Mouse (Mus musculus) liver, embryonic 12.5 days (tissue): Measurements from ENCODE around the gene Gfod2. TPM values are rescaled to one million over a fixed set of nuclear protein-coding genes. Genes with fewer than 3 reads are reported as not detected.

ENCODE experiments used
- ATAC-seq: fragments of 200-750 bp; cut with Nextera tagmentation; 2 replicates; pipeline ENCODE4 v1.8.0; 2017; ENCODE audit warnings: moderate number of reproducible peaks, mild to moderate bottlenecking, moderate library complexity
- H3K27ac ChIP-seq: fragments of 300-500 bp; sonication (generic); 2 replicates; pipeline ENCODE4 v1.5.1; 2016; ENCODE audit warnings: mild to moderate bottlenecking
- H3K27me3 ChIP-seq: fragments of 300-500 bp; sonication (generic); replicated peaks from 2 replicates; pipeline ENCODE4 v1.6.1; 2016; ENCODE audit warnings: mild to moderate bottlenecking, moderate library complexity
- H3K36me3 ChIP-seq: fragments of 300-500 bp; sonication (generic); 2 replicates; pipeline ENCODE4 v1.6.1; 2016; ENCODE audit warnings: mild to moderate bottlenecking, moderate library complexity
- H3K4me1 ChIP-seq: fragments of 300-500 bp; sonication (generic); 2 replicates; pipeline ENCODE4 v1.6.1; 2016
- H3K4me2 ChIP-seq: fragments of 300-500 bp; sonication (generic); 2 replicates; pipeline ENCODE4 v1.6.1; 2016; ENCODE audit warnings: mild to moderate bottlenecking, moderate library complexity
- H3K4me3 ChIP-seq: fragments of 300-500 bp; sonication (generic); 2 replicates; pipeline ENCODE4 v1.5.1; 2016; ENCODE audit warnings: mild to moderate bottlenecking, moderate library complexity
- H3K9ac ChIP-seq: fragments of 300-500 bp; sonication (generic); 2 replicates; pipeline ENCODE4 v1.6.1; 2016; ENCODE audit warnings: mild to moderate bottlenecking, moderate library complexity
- H3K9me3 ChIP-seq: fragments of 300-500 bp; sonication (generic); replicated peaks from 2 replicates; pipeline ENCODE4 v1.6.1; 2016; ENCODE audit warnings: mild to moderate bottlenecking, moderate library complexity
- WGBS: fragments of 180-500 bp; shearing (Covaris S2); methylation state at CpG from one replicate; pipeline ENCODE4 v1.1.7; 2016; ENCODE audit not compliant: insufficient replicate concordance; 5-methylcytosine and 5-hydroxymethylcytosine counted together
- polyA plus RNA-seq: library from polyadenylated mRNA; unstranded; fragments of >200 nt; fragmentation: Nextera tagmentation; extraction: Ambion mirVana; gene quantifications from 2 replicates; pipeline ENCODE4 v1.2.1, GENCODE M21; 2016

Gfod2 gene
- 4.5 and 5.1 TPM in 2 replicates for polyA plus RNA-seq

- 3% methylated on average over 57 of the region's 57 CpGs for WGBS
- Histone ChIP-seq H3K4me2 (peak within 1 kb of the TSS; percentile 86), H3K9ac (peak within 1 kb of the TSS; percentile 77), H3K27me3 (no peaks in the 10 kb centered on the region), H3K4me1 (peaks cover 25% of the 10 kb centered on the region), H3K4me3 (peak within 1 kb of the TSS; percentile 82), H3K36me3 (no peaks in the 10 kb centered on the region), H3K9me3 (no peaks in the 10 kb centered on the region), H3K27ac (peak within 1 kb of the TSS; percentile 73)
- ATAC-seq, result peak; percentile 99
Observed at GRCm38 (mm10) chr8:105758277-105759108, at the start of gene Gfod2. TSS of gene Gfod2 (minus strand) at chr8:105758664.

GRCm38 (mm10) chr8:105807766-105808165, 49.3 kb upstream of the Gfod2 start:
- peak overlapping the region; percentile 17; the same call in 1 of the 2 replicates for H3K4me2 ChIP-seq
- ATAC-seq, result no peak
- H3K27ac ChIP-seq, result peak overlapping the region; percentile 76
- peaks cover 97% of the 10 kb centered on the region for H3K4me1 ChIP-seq
- H3K9ac ChIP-seq, result no peak overlapping the region
- H3K4me3 ChIP-seq, result no peak overlapping the region
- no peaks in the 10 kb centered on the region for H3K9me3 ChIP-seq
- peaks cover 95% of the 10 kb centered on the region for H3K36me3 ChIP-seq
- 83% methylated on average over 5 of the region's 5 CpGs for WGBS
- no peaks in the 10 kb centered on the region for H3K27me3 ChIP-seq

- no peaks in the 10 kb centered on the region for H3K27me3 ChIP-seq
- peaks cover 95% of the 10 kb centered on the region for H3K4me1 ChIP-seq
- 0 out of 2 replicates have a peak overlapping the region, but pooled peaks have one; percentile 18 for H3K9ac ChIP-seq
- no peak for ATAC-seq
- peaks cover 84% of the 10 kb centered on the region for H3K36me3 ChIP-seq
- no peak overlapping the region for H3K4me3 ChIP-seq
- H3K9me3 ChIP-seq, result no peaks in the 10 kb centered on the region
- 0 out of 2 replicates have a peak overlapping the region, but pooled peaks have one; percentile 3 for H3K4me2 ChIP-seq
- WGBS, result 47% methylated on average over 1 of the region's 1 CpGs
- H3K27ac ChIP-seq, result peak overlapping the region; percentile 76
Observed at GRCm38 (mm10) chr8:105805964-105806363, 47.5 kb upstream of the Gfod2 start.

- H3K9ac ChIP-seq, result peak overlapping the region; percentile 18; the same call in 1 of the 2 replicates
- peaks cover 95% of the 10 kb centered on the region for H3K4me1 ChIP-seq
- 75% methylated on average over 3 of the region's 3 CpGs for WGBS
- no peaks in the 10 kb centered on the region for H3K9me3 ChIP-seq
- H3K27me3 ChIP-seq, result no peaks in the 10 kb centered on the region
- no peak overlapping the region for H3K4me3 ChIP-seq
- H3K36me3 ChIP-seq, result peaks cover 84% of the 10 kb centered on the region
- H3K4me2 ChIP-seq, result 0 out of 2 replicates have a peak overlapping the region, but pooled peaks have one; percentile 3
- no peak for ATAC-seq
- peak overlapping the region; percentile 76 for H3K27ac ChIP-seq
Observed at GRCm38 (mm10) chr8:105805346-105805745, 46.9 kb upstream of the Gfod2 start.

GRCm38 (mm10) chr8:105804797-105805196, 46.3 kb upstream of the Gfod2 start:
- Histone ChIP-seq H3K4me2 (no peak overlapping the region), H3K4me3 (no peak overlapping the region), H3K9ac (no peak overlapping the region), H3K36me3 (peaks cover 86% of the 10 kb centered on the region), H3K4me1 (peaks cover 95% of the 10 kb centered on the region), H3K9me3 (no peaks in the 10 kb centered on the region), H3K27ac (peak overlapping the region; percentile 76), H3K27me3 (no peaks in the 10 kb centered on the region)
- WGBS, result 84% methylated on average over 7 of the region's 7 CpGs
- no peak for ATAC-seq

GRCm38 (mm10) chr8:105801153-105801904, 42.9 kb upstream of the Gfod2 start:
- Histone ChIP-seq H3K4me3 (peak overlapping the region; percentile 36), H3K4me2 (peak overlapping the region; percentile 62), H3K36me3 (peaks cover 81% of the 10 kb centered on the region), H3K9me3 (no peaks in the 10 kb centered on the region), H3K4me1 (peaks cover 92% of the 10 kb centered on the region), H3K9ac (peak overlapping the region; percentile 68), H3K27ac (peak overlapping the region; percentile 98), H3K27me3 (no peaks in the 10 kb centered on the region)
- 40% methylated on average over 6 of the region's 6 CpGs for WGBS
- ATAC-seq, result peak; percentile 95

- Histone ChIP-seq H3K4me2 (peak overlapping the region; percentile 62), H3K27ac (peak overlapping the region; percentile 98), H3K27me3 (no peaks in the 10 kb centered on the region), H3K4me3 (peak overlapping the region; percentile 6; the same call in 1 of the 2 replicates), H3K36me3 (peaks cover 82% of the 10 kb centered on the region), H3K4me1 (peaks cover 94% of the 10 kb centered on the region), H3K9ac (peak overlapping the region; percentile 67), H3K9me3 (no peaks in the 10 kb centered on the region)
- no peak for ATAC-seq
- WGBS, result 53% methylated on average over 8 of the region's 8 CpGs
Observed at GRCm38 (mm10) chr8:105799091-105799812, 40.8 kb upstream of the Gfod2 start.

GRCm38 (mm10) chr8:105798408-105798807, 39.9 kb upstream of the Gfod2 start:
- peak overlapping the region; percentile 67 for H3K9ac ChIP-seq
- H3K27ac ChIP-seq, result peak overlapping the region; percentile 98
- WGBS, result 90% methylated on average over 5 of the region's 5 CpGs
- H3K9me3 ChIP-seq, result no peaks in the 10 kb centered on the region
- H3K27me3 ChIP-seq, result no peaks in the 10 kb centered on the region
- H3K4me3 ChIP-seq, result no peak overlapping the region
- no peak for ATAC-seq
- H3K36me3 ChIP-seq, result peaks cover 85% of the 10 kb centered on the region
- peaks cover 95% of the 10 kb centered on the region for H3K4me1 ChIP-seq
- peak overlapping the region; percentile 62 for H3K4me2 ChIP-seq

GRCm38 (mm10) chr8:105795785-105796184, 37.3 kb upstream of the Gfod2 start:
- H3K27me3 ChIP-seq, result no peaks in the 10 kb centered on the region
- no peak overlapping the region for H3K4me3 ChIP-seq
- peak overlapping the region; percentile 49 for H3K27ac ChIP-seq
- peaks cover 95% of the 10 kb centered on the region for H3K36me3 ChIP-seq
- peaks cover 79% of the 10 kb centered on the region for H3K4me1 ChIP-seq
- H3K9ac ChIP-seq, result no peak overlapping the region
- no peak for ATAC-seq
- WGBS, result 88% methylated on average over 1 of the region's 1 CpGs
- no peak overlapping the region for H3K4me2 ChIP-seq
- H3K9me3 ChIP-seq, result no peaks in the 10 kb centered on the region

- peak overlapping the region; percentile 35; the same call in 1 of the 2 replicates for H3K9ac ChIP-seq
- H3K4me3 ChIP-seq, result no peak overlapping the region
- 73% methylated on average over 3 of the region's 3 CpGs for WGBS
- H3K9me3 ChIP-seq, result no peaks in the 10 kb centered on the region
- H3K4me1 ChIP-seq, result peaks cover 78% of the 10 kb centered on the region
- no peak overlapping the region for H3K4me2 ChIP-seq
- peaks cover 96% of the 10 kb centered on the region for H3K36me3 ChIP-seq
- no peak for ATAC-seq
- H3K27me3 ChIP-seq, result no peaks in the 10 kb centered on the region
- peak overlapping the region; percentile 52 for H3K27ac ChIP-seq
Observed at GRCm38 (mm10) chr8:105794009-105794598, 35.6 kb upstream of the Gfod2 start.

GRCm38 (mm10) chr8:105793331-105793730, 34.9 kb upstream of the Gfod2 start:
- peaks cover 96% of the 10 kb centered on the region for H3K36me3 ChIP-seq
- ATAC-seq, result no peak

More at GRCm38 (mm10) chr8:105793331-105793730, 34.9 kb upstream of the Gfod2 start:
- no peak overlapping the region for H3K9ac ChIP-seq
- no peaks in the 10 kb centered on the region for H3K27me3 ChIP-seq
- H3K27ac ChIP-seq, result peak overlapping the region; percentile 52
- H3K4me2 ChIP-seq, result no peak overlapping the region
- H3K9me3 ChIP-seq, result no peaks in the 10 kb centered on the region
- 94% methylated on average over 1 of the region's 1 CpGs for WGBS
- H3K4me1 ChIP-seq, result peaks cover 77% of the 10 kb centered on the region
- H3K4me3 ChIP-seq, result no peak overlapping the region
